Mouse (Mus musculus) hindbrain, embryonic 15.5 days (tissue): Measurements from ENCODE around the gene Elp1. TPM values are rescaled to one million over a fixed set of nuclear protein-coding genes. Genes with fewer than 3 reads are reported as not detected.

Experiments
- ATAC-seq: fragments of 200-750 bp; cut with Nextera tagmentation; 2 replicates; pipeline ENCODE4 v1.8.0; 2017; ENCODE audit warnings: low read depth, moderate number of reproducible peaks, moderate TSS enrichment; ENCODE audit not compliant: low FRiP score
- H3K27ac ChIP-seq: fragments of 300-500 bp; sonication (generic); replicated peaks from 2 replicates; pipeline ENCODE4 v1.5.1; 2015; ENCODE audit warnings: mild to moderate bottlenecking, inconsistent platforms
- H3K27me3 ChIP-seq: fragments of 300-500 bp; sonication (generic); 2 replicates; pipeline ENCODE4 v1.6.1; 2015; ENCODE audit warnings: control low read depth, inconsistent platforms
- H3K36me3 ChIP-seq: fragments of 300-500 bp; sonication (generic); 2 replicates; pipeline ENCODE4 v1.6.1; 2015; ENCODE audit warnings: control low read depth, inconsistent platforms
- H3K4me1 ChIP-seq: fragments of 300-500 bp; sonication (generic); replicated peaks from 2 replicates; pipeline ENCODE4 v1.6.1; 2015; ENCODE audit warnings: control low read depth, inconsistent platforms
- H3K4me2 ChIP-seq: fragments of 300-500 bp; sonication (generic); 2 replicates; pipeline ENCODE4 v1.6.1; 2015; ENCODE audit warnings: moderate library complexity, mild to moderate bottlenecking, inconsistent platforms
- H3K4me3 ChIP-seq: fragments of 300-500 bp; sonication (generic); 2 replicates; pipeline ENCODE4 v1.5.1; 2015; ENCODE audit warnings: mild to moderate bottlenecking, inconsistent platforms
- H3K9ac ChIP-seq: fragments of 300-500 bp; sonication (generic); 2 replicates; pipeline ENCODE4 v1.6.1; 2015; ENCODE audit warnings: inconsistent platforms
- H3K9me3 ChIP-seq: fragments of 300-500 bp; sonication (generic); 2 replicates; pipeline ENCODE4 v1.6.1; 2016; ENCODE audit warnings: control low read depth, inconsistent platforms
- WGBS: fragments of 180-500 bp; shearing (Covaris S2); methylation state at CpG from one replicate; pipeline ENCODE4 v1.1.7; 2015; 5-methylcytosine and 5-hydroxymethylcytosine counted together
- polyA plus RNA-seq: library from polyadenylated mRNA; unstranded; fragments of >200 nt; fragmentation: Nextera tagmentation; extraction: Ambion mirVana; gene quantifications from 2 replicates; pipeline ENCODE4 v1.2.1, GENCODE M21; 2015

The Elp1 gene
- 58.0 and 59.8 TPM in 2 replicates for polyA plus RNA-seq

DNA sequence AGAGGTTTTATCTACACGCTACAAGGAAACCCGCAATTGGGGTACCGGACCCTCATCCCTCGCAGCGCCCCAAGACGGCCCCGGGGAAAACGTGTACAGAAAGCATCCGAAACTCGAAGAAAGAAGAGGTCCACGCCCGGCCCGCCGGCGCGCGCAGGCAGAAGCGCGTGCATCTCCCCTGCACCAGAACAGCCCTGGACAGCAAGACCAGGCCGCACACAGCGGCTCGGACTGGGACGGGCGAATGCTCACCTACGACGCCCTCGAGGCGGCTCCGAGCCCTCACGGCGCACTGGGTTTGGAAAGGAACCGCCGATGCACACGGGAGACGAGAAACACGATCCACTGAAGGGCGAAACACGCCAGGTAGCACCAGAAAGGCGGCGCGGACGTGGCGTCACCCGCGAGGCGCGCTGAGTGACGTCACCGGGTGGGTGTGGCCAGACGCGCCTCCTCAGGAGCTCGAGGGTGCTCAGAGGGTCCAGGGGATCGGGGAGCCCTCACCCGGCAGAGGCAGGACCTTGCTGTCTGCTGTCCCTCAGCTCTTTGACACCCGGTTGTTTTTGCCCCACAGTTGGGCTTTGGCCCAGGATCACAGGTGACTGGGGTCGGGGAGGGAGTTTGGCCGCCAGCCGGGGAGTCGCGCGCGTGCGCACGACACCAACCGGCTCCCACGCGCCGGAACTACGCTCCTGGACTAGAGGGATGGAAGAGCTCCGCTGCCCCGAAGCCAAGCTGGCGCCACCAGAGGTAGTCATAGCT is at the start of gene Elp1, which contains the start of gene Fam206a:
Gene Elp1 (minus strand): TSS at position 425 of the 762 bp plus-strand sequence.
Gene Fam206a (plus strand): TSS at position 439 of the 762 bp plus-strand sequence.
- Histone ChIP-seq H3K36me3 (peaks cover 41% of the 10 kb centered on the region), H3K27me3 (no peaks in the 10 kb centered on the region), H3K4me1 (peaks cover 28% of the 10 kb centered on the region), H3K9ac (peak within 1 kb of the TSS; percentile 88), H3K27ac (peak within 1 kb of the TSS; percentile 95), H3K4me2 (peak within 1 kb of the TSS; percentile 71), H3K9me3 (no peaks in the 10 kb centered on the region), H3K4me3 (peak within 1 kb of the TSS; percentile 92)
- peak; percentile 98 for ATAC-seq
- under 1% methylated on average over 72 of the region's 72 CpGs for WGBS

DNA sequence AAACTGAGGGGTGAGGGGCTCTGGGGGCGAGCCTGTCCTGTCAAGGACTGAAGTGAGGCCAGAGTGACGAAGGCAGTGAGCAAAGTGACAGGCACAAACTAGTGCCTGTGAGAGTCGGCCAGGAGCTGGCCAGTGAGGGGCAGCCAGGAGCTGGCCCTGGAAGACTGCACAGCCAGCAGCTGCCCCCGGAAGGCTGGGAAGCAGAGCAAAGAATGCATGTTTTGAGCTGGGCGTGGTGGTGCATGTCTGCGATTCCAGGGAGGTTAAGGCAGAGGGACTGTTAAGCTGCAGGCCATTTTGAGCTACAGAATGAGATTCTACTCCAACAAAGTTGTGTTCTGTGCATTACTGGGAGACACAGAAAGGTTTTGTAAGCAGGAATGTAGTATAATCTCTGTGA is 48.6 kb upstream of the Elp1 start:
- Histone ChIP-seq H3K4me1 (peaks cover 8% of the 10 kb centered on the region; the same call in 1 of the 2 replicates), H3K4me2 (no peak overlapping the region), H3K4me3 (no peak overlapping the region), H3K9me3 (no peaks in the 10 kb centered on the region), H3K36me3 (peaks cover 2% of the 10 kb centered on the region; the same call in 1 of the 2 replicates), H3K9ac (no peak overlapping the region), H3K27me3 (no peaks in the 10 kb centered on the region), H3K27ac (no peak overlapping the region)
- 37% methylated on average over 6 of the region's 6 CpGs for WGBS
- no peak for ATAC-seq

DNA sequence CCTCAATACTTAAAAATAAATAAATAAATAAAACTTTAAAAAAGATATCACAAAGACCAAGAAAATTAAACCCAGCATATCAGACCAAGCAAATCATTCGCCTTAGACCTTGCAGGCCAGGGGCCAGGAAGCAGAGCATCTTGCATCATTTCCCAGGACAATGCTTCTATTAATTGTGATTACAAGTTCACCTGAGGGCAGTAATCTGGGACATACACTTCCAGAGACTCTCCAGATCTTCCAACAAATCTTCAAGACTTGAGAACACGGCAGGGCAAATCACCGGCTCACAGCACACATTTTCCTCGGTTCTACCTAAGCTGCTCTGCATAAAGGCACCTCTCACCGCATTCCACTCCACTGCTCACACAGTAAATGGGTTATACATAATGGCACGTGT is 45.9 kb upstream of the Elp1 start:
- H3K9me3 ChIP-seq = no peaks in the 10 kb centered on the region
- H3K9ac ChIP-seq = no peak overlapping the region
- no peak for ATAC-seq
- no peak overlapping the region for H3K4me3 ChIP-seq
- H3K36me3 ChIP-seq = peaks cover 21% of the 10 kb centered on the region
- H3K4me1 ChIP-seq = peaks cover 4% of the 10 kb centered on the region; the same call in 1 of the 2 replicates
- H3K27ac ChIP-seq = no peak overlapping the region
- H3K27me3 ChIP-seq = no peaks in the 10 kb centered on the region
- 90% methylated on average over 6 of the region's 6 CpGs for WGBS
- H3K4me2 ChIP-seq = no peak overlapping the region

DNA sequence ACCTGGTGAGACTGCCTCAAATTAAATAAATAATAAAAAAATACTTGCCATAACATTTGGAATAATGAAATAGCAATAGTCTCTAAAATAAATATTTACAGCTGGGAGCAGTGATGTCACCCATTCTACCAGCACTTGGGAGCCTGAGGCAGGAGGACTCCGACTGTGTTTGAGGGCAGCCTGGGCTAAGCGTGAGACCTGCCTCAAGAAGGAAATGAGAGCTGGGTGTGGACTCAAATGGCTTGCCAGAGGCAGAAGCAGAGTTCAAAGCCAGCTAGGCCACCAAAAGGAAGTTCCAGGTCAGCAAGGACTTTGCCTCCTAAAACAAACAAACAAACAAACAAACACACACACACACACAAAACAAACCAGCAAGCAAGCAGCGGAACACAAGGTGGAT is 45.3 kb upstream of the Elp1 start:
- Histone ChIP-seq H3K9ac (no peak overlapping the region), H3K4me1 (peaks cover 4% of the 10 kb centered on the region; the same call in 1 of the 2 replicates), H3K27me3 (no peaks in the 10 kb centered on the region), H3K27ac (no peak overlapping the region), H3K36me3 (peaks cover 22% of the 10 kb centered on the region), H3K9me3 (no peaks in the 10 kb centered on the region), H3K4me3 (no peak overlapping the region), H3K4me2 (no peak overlapping the region)
- ATAC-seq = no peak
- 100% methylated on average over 3 of the region's 3 CpGs for WGBS

DNA sequence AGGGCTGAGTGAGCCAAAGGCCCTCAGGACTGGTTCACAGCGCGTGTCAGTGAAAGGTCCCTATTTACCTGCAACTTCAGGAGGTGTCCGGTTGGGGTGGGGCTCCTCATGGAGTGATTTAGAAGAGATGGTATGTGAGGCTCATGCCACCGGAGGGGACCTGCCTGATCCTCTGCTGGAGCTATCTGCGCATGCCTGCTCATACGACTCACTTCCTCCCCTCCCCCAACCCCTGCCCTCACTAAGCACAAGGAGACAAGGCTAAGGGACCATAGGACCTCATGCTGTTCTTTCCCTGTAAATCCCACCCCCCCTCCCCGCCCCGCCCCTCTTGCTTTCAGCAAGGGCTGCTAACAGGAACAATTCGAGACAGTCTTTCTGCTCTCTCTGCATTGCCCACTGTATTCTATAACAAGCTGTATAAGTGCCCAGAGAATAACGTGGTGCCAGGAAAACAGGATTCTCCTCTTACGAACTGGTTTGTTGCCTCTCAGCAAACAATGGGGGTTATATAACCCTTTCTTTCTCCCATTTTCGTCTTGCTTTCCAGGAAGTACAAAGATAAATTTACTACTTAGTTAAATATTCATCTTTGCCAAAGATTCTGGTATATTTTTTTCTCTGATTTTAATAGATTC is 43.9 kb upstream of the Elp1 start:
- Histone ChIP-seq H3K9ac (no peak overlapping the region), H3K4me3 (no peak overlapping the region), H3K27me3 (no peaks in the 10 kb centered on the region), H3K27ac (no peak overlapping the region), H3K36me3 (peaks cover 28% of the 10 kb centered on the region), H3K9me3 (no peaks in the 10 kb centered on the region), H3K4me1 (peaks cover 4% of the 10 kb centered on the region; the same call in 1 of the 2 replicates), H3K4me2 (no peak overlapping the region)
- 0 out of 2 replicates have a peak, but pooled peaks have one; percentile 30 for ATAC-seq
- WGBS = 65% methylated on average over 12 of the region's 12 CpGs

DNA sequence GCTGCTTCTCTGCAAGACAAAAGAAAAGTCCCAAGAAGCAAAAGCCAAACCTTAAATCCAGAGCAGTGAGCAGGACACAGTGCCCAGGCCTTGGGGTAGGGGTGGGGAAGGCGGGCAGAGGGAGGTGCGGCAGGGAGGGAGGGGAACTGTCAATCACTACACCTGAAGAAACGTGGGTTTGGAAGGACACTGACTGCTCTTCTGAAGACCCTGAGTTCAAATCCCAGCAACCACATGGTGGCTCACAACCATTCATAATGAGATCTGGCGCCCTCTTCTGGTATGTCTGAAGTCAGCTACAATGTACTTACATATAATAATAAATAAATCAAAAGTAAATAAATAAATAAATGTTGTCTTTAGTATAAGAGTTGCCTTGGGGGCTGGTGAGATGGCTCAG is 42.8 kb upstream of the Elp1 start:
- no peak for ATAC-seq
- Histone ChIP-seq H3K9ac (no peak overlapping the region), H3K36me3 (peaks cover 38% of the 10 kb centered on the region), H3K4me3 (no peak overlapping the region), H3K4me2 (no peak overlapping the region), H3K27ac (no peak overlapping the region), H3K4me1 (no peaks in the 10 kb centered on the region), H3K9me3 (no peaks in the 10 kb centered on the region), H3K27me3 (no peaks in the 10 kb centered on the region)
- WGBS = 95% methylated on average over 4 of the region's 4 CpGs

DNA sequence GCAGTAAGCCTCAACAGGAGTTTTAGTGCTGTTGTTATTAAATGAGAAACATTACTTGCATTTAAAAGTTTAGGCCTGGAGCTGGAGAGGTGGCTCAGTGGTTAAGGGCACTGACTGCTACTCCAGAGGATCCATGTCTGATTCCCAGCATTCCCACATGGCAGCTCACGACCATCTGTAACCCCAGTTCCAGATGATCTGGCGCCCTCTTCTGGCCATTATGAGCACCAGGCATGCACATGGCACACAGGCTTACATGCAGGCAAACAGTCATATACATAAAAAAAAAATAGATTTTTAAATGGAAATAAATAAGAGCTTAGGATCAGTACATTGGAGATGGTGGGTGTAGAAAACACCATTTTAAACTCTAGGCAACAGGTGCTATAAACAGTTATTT is 41.8 kb upstream of the Elp1 start:
- Histone ChIP-seq H3K9ac (no peak overlapping the region), H3K27me3 (no peaks in the 10 kb centered on the region), H3K4me3 (no peak overlapping the region), H3K36me3 (peaks cover 44% of the 10 kb centered on the region), H3K4me1 (no peaks in the 10 kb centered on the region), H3K4me2 (no peak overlapping the region), H3K27ac (no peak overlapping the region), H3K9me3 (no peaks in the 10 kb centered on the region)
- WGBS = 92% methylated on average over 2 of the region's 2 CpGs
- no peak for ATAC-seq

DNA sequence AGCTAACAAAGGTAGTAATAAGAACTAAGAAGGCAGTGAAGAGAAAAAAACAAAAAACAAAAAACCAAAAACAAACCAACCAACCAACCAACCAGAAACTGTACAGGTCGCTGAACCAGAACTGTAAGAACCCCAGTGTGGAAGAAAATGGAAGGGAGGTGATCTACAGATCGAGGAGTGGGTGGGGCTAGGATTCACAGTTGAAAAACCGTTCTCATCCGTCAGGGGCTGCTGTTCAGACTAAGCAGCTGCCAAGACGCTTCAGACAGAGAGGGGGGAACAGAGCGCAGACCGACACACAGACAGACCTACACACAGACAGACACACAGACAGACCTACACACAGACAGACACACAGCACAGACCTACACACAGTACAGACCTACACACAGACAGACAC is 40.4 kb upstream of the Elp1 start:
- Histone ChIP-seq H3K9me3 (no peaks in the 10 kb centered on the region), H3K27ac (no peak overlapping the region), H3K9ac (no peak overlapping the region), H3K4me1 (no peaks in the 10 kb centered on the region), H3K36me3 (peaks cover 54% of the 10 kb centered on the region), H3K4me3 (no peak overlapping the region), H3K4me2 (no peak overlapping the region), H3K27me3 (no peaks in the 10 kb centered on the region)
- 84% methylated on average over 7 of the region's 7 CpGs for WGBS
- no peak for ATAC-seq

DNA sequence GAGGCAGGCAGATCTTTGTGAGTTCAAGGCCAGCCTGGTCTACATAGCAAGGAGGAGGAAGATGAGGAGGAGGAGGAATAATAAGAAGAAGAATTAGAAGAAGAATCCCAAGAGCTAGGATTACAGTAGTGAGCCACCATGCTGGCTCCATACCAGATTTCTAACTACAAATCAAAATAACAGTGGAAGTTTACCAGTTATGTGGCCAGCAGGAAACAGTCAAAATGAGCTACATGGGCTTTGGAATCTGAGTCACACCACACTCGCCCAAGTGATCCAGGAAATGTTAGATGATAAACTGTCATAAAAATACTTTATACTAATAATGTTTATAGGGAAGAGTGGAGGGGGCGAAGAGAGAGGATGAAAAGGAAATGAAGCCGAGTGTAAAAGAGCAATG is 38.2 kb upstream of the Elp1 start:
- no peaks in the 10 kb centered on the region for H3K9me3 ChIP-seq
- 93% methylated on average over 3 of the region's 3 CpGs for WGBS
- H3K27ac ChIP-seq = no peak overlapping the region
- no peak for ATAC-seq
- no peak overlapping the region for H3K4me2 ChIP-seq
- no peak overlapping the region for H3K4me3 ChIP-seq
- no peak overlapping the region for H3K9ac ChIP-seq
- H3K4me1 ChIP-seq = no peaks in the 10 kb centered on the region
- peaks cover 53% of the 10 kb centered on the region for H3K36me3 ChIP-seq
- H3K27me3 ChIP-seq = no peaks in the 10 kb centered on the region

DNA sequence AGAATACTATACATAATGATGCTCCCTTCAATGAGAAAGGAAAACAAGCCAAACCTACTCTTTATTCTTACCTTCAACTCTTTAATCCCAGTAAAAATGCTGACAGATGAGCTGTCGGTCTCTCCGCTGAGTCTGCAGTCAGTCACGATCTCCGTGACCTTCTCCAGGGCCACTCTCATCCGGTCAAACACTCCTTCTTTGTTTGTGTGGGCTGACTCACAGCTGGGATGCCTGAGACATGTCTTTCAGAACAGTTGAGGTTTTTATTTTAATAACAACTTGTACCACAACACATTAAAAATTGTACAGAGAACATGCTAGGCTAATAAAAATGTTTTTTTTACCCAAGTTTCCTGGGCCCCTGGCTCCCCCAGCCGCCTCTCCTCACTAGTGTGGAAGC is 35.5 kb upstream of the Elp1 start:
- no peak overlapping the region for H3K9ac ChIP-seq
- no peaks in the 10 kb centered on the region for H3K4me1 ChIP-seq
- H3K36me3 ChIP-seq = peaks cover 49% of the 10 kb centered on the region
- no peaks in the 10 kb centered on the region for H3K9me3 ChIP-seq
- 81% methylated on average over 6 of the region's 6 CpGs for WGBS
- H3K4me2 ChIP-seq = no peak overlapping the region
- no peak for ATAC-seq
- H3K27me3 ChIP-seq = no peaks in the 10 kb centered on the region
- no peak overlapping the region for H3K4me3 ChIP-seq
- H3K27ac ChIP-seq = no peak overlapping the region

DNA sequence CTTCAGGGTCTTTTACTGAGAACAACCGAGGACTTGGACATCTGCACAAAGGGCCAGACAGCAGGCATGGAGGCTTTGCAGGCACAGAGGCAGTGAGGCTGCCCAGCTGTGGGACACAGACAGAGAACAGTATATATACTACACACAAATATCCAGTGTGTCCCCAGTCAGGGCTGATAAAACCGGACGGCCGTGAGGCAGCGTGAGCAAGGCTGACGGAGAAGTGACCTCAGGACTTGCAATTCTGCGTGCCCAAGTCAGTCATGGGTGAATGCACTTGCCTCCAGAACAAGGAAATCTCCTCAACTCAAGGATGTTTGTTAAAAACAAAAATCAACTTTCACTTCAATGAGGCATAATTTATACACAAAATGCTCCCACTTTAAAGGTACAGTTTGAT is 29.9 kb upstream of the Elp1 start:
- Histone ChIP-seq H3K27ac (no peak overlapping the region), H3K9me3 (no peaks in the 10 kb centered on the region), H3K4me3 (no peak overlapping the region), H3K4me2 (no peak overlapping the region), H3K27me3 (no peaks in the 10 kb centered on the region), H3K9ac (no peak overlapping the region), H3K36me3 (peaks cover 31% of the 10 kb centered on the region), H3K4me1 (no peaks in the 10 kb centered on the region)
- ATAC-seq = no peak
- 88% methylated on average over 7 of the region's 7 CpGs for WGBS

DNA sequence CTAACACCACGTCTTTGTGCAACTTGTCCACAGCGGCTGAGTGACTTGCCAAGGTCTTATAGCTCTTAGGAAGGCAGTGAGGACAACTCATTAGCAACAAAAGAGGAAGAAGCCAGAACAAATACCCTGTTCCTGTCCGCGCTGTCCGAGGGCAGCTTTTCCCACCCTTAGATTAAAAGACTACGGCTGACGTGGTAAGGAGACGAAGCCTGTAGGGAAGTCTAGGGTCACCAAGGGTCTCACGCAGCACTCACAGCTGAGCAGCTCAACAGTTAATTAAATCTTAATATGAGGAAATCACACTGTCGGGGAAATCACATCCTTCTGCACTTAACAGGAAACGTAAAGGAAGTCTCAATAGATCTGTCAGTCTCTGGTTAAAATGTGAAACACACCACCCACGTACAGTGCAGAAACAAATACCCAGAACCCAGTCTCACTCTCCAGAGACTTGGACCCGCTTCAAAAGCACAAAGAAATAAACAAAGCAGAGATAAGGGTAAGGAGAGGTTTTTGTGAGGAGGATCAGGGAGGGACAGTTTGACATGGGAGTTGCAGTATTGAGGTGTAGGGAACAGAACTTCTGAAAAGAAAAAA is 29.0 kb upstream of the Elp1 start:
- H3K36me3 ChIP-seq = peaks cover 31% of the 10 kb centered on the region
- no peak overlapping the region for H3K4me2 ChIP-seq
- no peak overlapping the region for H3K4me3 ChIP-seq
- 63% methylated on average over 13 of the region's 13 CpGs for WGBS
- no peak for ATAC-seq
- no peaks in the 10 kb centered on the region for H3K4me1 ChIP-seq
- no peak overlapping the region for H3K9ac ChIP-seq
- H3K27ac ChIP-seq = no peak overlapping the region
- H3K27me3 ChIP-seq = no peaks in the 10 kb centered on the region
- no peaks in the 10 kb centered on the region for H3K9me3 ChIP-seq
